Mouse (Mus musculus): ENCODE data around the gene Inhbb.

Gene Inhbb

GRCm38 (mm10) chr1:119421576-119422421 lies at the start of gene Inhbb:
Gene Inhbb, minus strand, starts transcription at chr1:119422248.
- DNase-seq (ENCODE audit: low read depth, low spot score): peak; percentile 74

DNA sequence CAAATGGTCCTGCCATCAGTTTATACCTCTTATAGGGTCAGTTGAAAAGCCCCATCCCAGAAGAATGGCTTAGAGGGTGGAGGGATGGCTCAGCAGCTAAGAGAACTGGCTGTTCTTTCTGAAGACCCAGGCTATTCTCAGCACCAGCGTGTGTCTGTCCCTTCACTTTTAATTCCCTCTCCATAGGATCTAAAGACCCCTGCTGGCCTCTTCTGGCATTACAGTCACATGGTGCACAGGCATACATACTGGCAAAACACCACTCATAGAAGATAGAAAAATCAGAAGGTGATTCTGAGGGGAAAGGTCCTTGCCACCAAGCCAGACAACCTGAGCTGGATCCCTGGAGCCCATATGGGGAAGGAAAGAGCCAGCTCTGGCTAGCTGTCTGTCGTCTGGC lies 41.3 kb upstream of the Inhbb start:
- DNase-seq (ENCODE audit: low read depth, low spot score): peak; percentile 78

DNA sequence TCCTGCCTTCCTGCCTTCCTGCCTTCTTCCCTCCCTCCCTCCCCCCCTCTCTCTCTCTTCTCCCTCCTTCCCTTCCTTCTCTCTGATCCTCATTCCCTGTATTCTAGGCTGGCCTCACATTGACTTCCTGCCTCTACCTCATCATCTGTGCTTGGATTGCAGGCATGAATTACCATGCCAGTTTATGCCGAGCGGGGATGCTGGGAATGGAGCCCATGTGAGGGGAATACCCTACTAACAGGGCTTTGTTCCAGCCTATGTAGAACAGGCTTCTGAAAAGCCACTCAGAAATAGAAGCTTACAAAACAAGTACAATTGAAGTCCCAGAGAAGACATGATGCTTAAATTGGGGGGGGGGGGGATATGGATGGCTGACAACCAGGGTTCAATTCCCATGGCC lies 38.0 kb upstream of the Inhbb start:
- DNase-seq (ENCODE audit: low read depth, low spot score): no peak

- DNase-seq (ENCODE audit: low read depth, low spot score): peak; percentile 81
Measured at GRCm38 (mm10) chr1:119457993-119458605, 36.1 kb upstream of the Inhbb start.

DNA sequence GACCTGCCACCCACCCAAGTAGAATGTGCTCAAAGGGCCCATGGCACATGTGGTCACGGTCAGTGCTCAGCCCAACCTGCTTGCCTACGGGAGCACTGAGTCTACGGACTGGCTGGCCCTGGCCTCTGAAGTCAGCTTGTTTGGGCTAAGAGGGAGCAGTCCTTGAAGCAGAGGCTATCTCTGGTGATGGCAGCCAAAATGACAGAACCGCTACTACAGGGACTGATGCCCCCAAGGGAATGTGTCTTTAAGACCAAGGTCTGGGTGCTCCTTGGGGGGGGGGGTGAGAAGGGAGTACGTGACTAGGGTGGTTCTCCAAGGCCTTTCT lies 35.4 kb upstream of the Inhbb start:
- no peak for DNase-seq (ENCODE audit: low read depth, low spot score)

- no peak for DNase-seq (ENCODE audit: low read depth, low spot score)
Measured at GRCm38 (mm10) chr1:119456671-119457527, 34.9 kb upstream of the Inhbb start.

- peak; percentile 62 for DNase-seq (ENCODE audit: low read depth, low spot score)
Measured at GRCm38 (mm10) chr1:119453731-119454130, 31.7 kb upstream of the Inhbb start.

DNA sequence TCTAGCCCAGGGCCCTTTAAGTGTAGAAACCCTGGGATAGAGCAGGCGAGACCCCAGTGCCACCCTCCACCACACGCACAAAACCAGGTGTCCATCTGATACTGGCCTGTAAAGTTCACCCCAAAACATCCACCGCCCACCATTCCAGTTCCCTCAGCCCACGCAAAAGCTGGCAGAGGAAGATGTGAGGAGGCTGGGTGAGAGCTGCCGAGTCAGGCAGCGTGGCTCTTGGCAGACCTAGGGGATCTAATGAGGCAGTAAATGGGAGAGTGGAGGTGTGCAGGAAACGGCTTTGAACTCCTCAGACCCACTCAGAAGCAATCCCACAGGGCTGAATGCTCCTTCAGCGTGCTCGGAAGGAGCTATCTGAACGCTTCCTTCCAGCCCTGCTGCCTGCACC lies 29.4 kb upstream of the Inhbb start:
- DNase-seq (ENCODE audit: low read depth, low spot score): no peak

GRCm38 (mm10) chr1:119450651-119451345 lies 28.8 kb upstream of the Inhbb start:
- no peak for DNase-seq (ENCODE audit: low read depth, low spot score)

DNA sequence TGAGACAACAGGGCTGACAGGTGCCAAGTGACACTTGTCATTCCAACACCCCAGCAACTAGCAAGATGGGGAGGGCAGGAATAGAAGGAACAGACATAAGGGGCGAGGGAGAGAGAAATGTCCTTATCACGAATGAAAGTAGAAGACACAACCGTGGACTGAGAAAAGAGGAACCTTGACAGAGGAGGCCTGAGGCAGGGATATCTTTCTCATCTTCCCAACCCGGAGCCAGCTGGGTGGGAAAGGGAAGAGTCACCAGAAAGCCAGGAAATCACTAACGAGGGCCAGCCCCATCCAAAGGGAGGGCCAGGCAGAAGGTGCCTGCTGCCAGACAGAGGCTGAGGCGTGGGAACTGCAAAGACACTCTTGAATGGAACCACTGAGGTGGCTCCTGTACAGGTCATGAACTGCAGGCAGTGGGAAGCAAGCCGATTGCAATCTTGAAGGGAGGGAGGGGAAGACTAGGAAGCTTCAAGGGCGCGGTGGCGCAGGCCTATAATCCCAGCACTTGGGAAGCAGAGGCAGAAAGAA lies 24.8 kb upstream of the Inhbb start:
- no peak for DNase-seq (ENCODE audit: low read depth, low spot score)

- peak; percentile 60 for DNase-seq (ENCODE audit: low read depth, low spot score)
Measured at GRCm38 (mm10) chr1:119443591-119444350, 21.7 kb upstream of the Inhbb start.

GRCm38 (mm10) chr1:119442901-119443300 lies 20.9 kb upstream of the Inhbb start:
- peak; percentile 56 for DNase-seq (ENCODE audit: low read depth, low spot score)

DNA sequence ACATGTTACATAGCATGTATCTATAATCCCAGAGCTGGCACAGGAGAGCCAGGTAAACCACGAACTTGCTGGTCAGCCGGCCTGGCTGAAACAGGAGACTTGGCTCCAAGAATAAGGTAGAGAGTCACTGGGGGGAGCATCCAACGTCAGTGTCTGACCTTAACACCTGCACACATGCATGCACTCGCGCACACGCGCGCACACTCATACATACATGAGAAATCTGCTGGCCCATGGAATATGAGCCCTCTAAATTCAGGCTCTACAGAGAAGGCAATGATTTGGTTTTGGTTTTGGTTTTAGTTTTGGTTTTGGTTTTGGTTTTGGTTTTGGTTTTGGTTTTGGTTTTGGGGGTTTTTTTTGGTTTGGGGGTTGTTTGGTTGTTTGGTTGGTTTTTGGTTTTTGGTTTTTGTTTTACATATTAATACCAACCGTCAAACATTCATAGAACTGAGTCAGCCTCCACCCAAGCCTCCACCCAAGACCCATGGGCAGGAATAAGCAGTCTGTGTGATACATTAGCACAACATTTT lies 16.1 kb upstream of the Inhbb start:
- DNase-seq (ENCODE audit: low read depth, low spot score): no peak

DNA sequence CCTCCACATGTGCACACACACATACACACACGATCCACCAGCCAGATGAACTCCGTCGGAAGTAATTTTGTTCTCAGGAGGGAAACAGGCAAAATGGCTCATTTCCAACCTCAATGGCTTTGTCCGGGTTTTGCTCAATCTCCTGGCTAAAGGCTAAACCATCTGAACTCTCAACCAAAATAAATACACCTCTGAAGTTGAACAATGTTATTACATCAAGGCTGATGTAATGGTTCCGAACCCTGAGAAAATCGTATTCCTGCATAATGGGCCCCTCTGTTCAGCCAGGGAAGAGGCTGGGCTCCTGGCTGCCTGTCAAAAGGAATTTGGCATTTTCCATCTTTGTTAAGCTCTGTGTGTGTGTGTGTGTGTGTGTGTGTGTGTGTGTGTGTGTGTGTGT lies 15.4 kb upstream of the Inhbb start:
- no peak for DNase-seq (ENCODE audit: low read depth, low spot score)

DNA sequence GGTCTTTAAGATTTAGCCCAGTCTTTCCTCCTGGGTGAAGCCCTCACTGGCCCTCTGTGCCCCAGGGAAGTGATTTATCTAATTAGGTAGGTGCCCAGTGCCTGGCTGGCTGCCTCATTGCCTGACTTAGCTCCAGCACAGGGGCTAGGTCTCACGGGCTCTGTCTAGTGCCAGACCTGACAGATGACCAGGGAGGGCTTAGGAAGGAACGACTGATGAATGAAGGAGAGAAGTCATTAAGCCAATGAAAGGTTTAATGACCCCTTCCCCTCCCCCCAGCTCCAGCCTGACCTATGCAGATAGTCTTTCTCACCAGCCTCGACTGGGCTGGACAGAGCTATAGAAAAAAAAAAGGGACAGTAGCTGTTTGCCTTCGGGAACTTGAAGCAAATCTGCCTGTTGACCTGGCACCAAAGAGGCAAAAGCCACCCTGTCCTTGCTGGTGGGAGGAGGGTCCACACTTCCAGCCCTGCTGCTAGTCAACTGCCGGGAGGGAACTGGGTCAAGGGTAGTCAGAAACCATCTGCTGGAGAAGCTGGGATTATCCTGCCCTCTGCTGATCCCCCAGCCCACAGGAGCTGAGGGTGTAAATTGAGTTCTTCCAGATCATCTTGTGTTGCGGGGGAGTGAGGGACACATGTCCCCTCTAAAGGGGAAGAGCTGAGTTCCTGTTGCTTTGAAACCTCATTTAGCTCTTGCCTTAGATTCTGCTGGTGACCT lies 2.3 kb upstream of the Inhbb start:
- DNase-seq (ENCODE audit: low read depth, low spot score): no peak

DNA sequence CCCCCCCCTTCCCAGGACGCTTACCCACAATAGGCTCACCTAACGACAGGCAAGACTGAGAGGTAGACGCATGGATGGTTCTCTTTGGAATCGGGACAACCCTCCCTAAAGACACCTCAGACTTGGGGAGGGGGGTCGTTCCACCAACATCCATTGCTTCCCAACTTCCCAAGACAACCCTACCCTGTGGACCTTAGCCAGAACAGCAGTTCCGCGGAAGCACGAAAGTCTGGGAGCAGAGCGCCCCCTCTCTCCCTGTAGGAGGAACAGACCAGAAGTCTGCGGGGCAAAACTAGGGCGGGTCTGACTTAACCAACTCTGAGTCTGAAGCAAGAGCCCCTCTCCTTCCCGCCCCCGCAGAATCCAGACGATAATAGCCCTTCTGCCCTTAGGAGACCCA lies 1.5 kb upstream of the Inhbb start:
- peak; percentile 92 for DNase-seq (ENCODE audit: low read depth, low spot score)

DNA sequence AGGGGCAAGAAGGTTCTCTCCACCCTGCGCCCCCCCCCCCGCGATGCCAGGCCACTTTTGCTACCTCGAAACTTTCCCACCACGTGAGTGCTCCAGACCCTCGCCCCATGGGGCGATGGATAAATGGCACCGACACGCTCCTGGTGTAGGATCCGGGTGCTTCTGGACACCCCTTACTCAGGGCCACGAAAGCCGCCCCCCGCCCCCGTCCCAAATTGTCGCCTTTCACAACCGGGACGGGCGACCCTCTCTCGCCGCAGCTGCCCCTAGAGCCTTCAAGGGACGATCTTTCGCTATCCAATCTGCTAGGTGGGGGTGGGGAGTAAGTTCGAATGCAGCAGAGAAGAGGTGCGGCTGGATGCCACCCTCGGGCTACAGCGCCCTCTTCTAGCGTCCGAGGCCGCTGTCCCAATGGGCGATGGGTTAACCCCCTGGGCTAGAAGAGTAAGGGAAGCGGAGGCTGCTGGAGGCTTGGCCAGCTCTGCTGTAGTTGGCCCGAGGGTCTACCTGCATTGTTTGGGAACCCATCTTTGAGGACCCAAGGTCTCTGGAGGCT lies 490 bp upstream of the Inhbb start:
- DNase-seq (ENCODE audit: low read depth, low spot score): peak; percentile 30

- DNase-seq (ENCODE audit: low read depth, low spot score): no peak
Measured at GRCm38 (mm10) chr1:119420984-119421575, 968 bp downstream of the Inhbb start.
